Mouse (Mus musculus): ENCODE data around the gene Igdcc3. TPM values are rescaled to one million over a fixed set of nuclear protein-coding genes. Genes with fewer than 3 reads are reported as not detected.
A peak's percentile ranks its signal among the peaks of the same experiment; 100 is the strongest.

Igdcc3 gene
- 208 and 246 TPM in 2 replicates for polyA plus RNA-seq (2016; fragmentation: Nextera tagmentation; extraction: Ambion mirVana)

- peak; percentile 84 for DNase-seq (ENCODE audit: extremely low spot score, low spot score)
- H3K27me3 ChIP-seq (ENCODE audit: poor library complexity, severe bottlenecking), result peaks cover 38% of the 10 kb centered on the region
- peaks cover 85% of the 10 kb centered on the region for H3K4me1 ChIP-seq
- 1% methylated on average over 39 of the region's 48 CpGs for WGBS
- H3K27ac ChIP-seq, result peak within 1 kb of the TSS; percentile 97
- H3K36me3 ChIP-seq (replicated peaks), result peaks cover 33% of the 10 kb centered on the region
- H3K4me3 ChIP-seq, result peak within 1 kb of the TSS; percentile 80
- H3K9me3 ChIP-seq, result no peaks in the 10 kb centered on the region
Measured at GRCm38 (mm10) chr9:65140936-65141305, at the start of gene Igdcc3. Gene Igdcc3 (plus strand): TSS chr9:65141189.

DNA sequence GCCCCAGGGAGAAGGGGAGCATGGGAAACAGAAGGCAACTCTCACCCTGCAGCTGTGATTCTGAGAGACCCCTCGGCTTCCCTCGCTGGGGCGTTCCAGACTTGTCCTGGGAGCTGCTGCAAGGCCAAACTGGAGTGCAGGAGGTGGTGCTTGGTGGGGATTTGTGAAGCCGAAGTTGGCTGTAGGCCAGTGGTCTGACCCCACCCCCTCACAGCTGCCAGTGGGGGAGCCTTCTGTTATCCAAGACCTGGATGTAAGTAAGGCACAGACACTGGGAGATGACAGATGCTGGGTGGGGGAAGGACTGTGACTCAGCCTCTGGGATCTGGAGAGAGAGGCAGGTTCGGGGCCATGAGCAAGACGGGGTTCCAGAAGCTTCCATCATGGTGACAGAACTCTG, 46.8 kb upstream of the Igdcc3 start:
- H3K4me3 ChIP-seq, result no peak overlapping the region
- no peak overlapping the region for H3K27ac ChIP-seq
- H3K9me3 ChIP-seq, result no peaks in the 10 kb centered on the region
- H3K4me1 ChIP-seq, result peaks cover 17% of the 10 kb centered on the region
- no peaks in the 10 kb centered on the region for H3K27me3 ChIP-seq (ENCODE audit: poor library complexity, severe bottlenecking)
- DNase-seq (ENCODE audit: extremely low spot score, low spot score), result no peak
- WGBS, result 74% methylated on average over 6 of the region's 6 CpGs
- no peaks in the 10 kb centered on the region for H3K36me3 ChIP-seq (replicated peaks)

GRCm38 (mm10) chr9:65100991-65101685, 39.9 kb upstream of the Igdcc3 start, which contains the start of gene Igdcc4:
Gene Igdcc4 (plus strand): TSS chr9:65101486.
- Histone ChIP-seq H3K27ac (peak within 1 kb of the TSS; percentile 92), H3K4me1 (peaks cover 36% of the 10 kb centered on the region), H3K36me3 (replicated peaks) (no peaks in the 10 kb centered on the region), H3K27me3 (ENCODE audit: poor library complexity, severe bottlenecking) (peaks cover 29% of the 10 kb centered on the region), H3K9me3 (peaks cover 6% of the 10 kb centered on the region; the same call in 1 of the 2 replicates), H3K4me3 (peak within 1 kb of the TSS; percentile 76)
- DNase-seq (ENCODE audit: extremely low spot score, low spot score), result peak; percentile 41
- 1% methylated on average over 74 of the region's 76 CpGs for WGBS

GRCm38 (mm10) chr9:65101686-65102376, 39.2 kb upstream of the Igdcc3 start:
- peaks cover 6% of the 10 kb centered on the region; the same call in 1 of the 2 replicates for H3K9me3 ChIP-seq
- WGBS, result under 1% methylated on average over 39 of the region's 39 CpGs
- H3K4me1 ChIP-seq, result peaks cover 36% of the 10 kb centered on the region
- H3K27me3 ChIP-seq (ENCODE audit: poor library complexity, severe bottlenecking), result peaks cover 29% of the 10 kb centered on the region
- H3K4me3 ChIP-seq, result peak overlapping the region; percentile 76
- peak; percentile 62 for DNase-seq (ENCODE audit: extremely low spot score, low spot score)
- peak overlapping the region; percentile 92 for H3K27ac ChIP-seq
- no peaks in the 10 kb centered on the region for H3K36me3 ChIP-seq (replicated peaks)

- 1% methylated on average over 36 of the region's 36 CpGs for WGBS
- Histone ChIP-seq H3K27me3 (ENCODE audit: poor library complexity, severe bottlenecking) (peaks cover 29% of the 10 kb centered on the region), H3K36me3 (replicated peaks) (no peaks in the 10 kb centered on the region), H3K9me3 (peaks cover 6% of the 10 kb centered on the region; the same call in 1 of the 2 replicates), H3K27ac (peak overlapping the region; percentile 92), H3K4me1 (peaks cover 36% of the 10 kb centered on the region), H3K4me3 (peak overlapping the region; percentile 76)
- DNase-seq (ENCODE audit: extremely low spot score, low spot score), result peak; percentile 68
Measured at GRCm38 (mm10) chr9:65102377-65103172, 38.4 kb upstream of the Igdcc3 start.

- Histone ChIP-seq H3K27me3 (ENCODE audit: poor library complexity, severe bottlenecking) (peaks cover 35% of the 10 kb centered on the region), H3K9me3 (peaks cover 6% of the 10 kb centered on the region; the same call in 1 of the 2 replicates), H3K36me3 (replicated peaks) (no peaks in the 10 kb centered on the region), H3K4me3 (peak overlapping the region; percentile 76), H3K4me1 (peaks cover 36% of the 10 kb centered on the region), H3K27ac (peak overlapping the region; percentile 92)
- DNase-seq (ENCODE audit: extremely low spot score, low spot score), result peak; percentile 27
- WGBS, result 23% methylated on average over 8 of the region's 8 CpGs
Measured at GRCm38 (mm10) chr9:65103173-65103752, 37.7 kb upstream of the Igdcc3 start.

- 89% methylated on average over 4 of the region's 4 CpGs for WGBS
- Histone ChIP-seq H3K4me1 (peaks cover 49% of the 10 kb centered on the region), H3K27ac (0 out of 2 replicates have a peak overlapping the region, but pooled peaks have one; percentile 2), H3K9me3 (no peaks in the 10 kb centered on the region), H3K36me3 (replicated peaks) (no peaks in the 10 kb centered on the region), H3K4me3 (no peak overlapping the region), H3K27me3 (ENCODE audit: poor library complexity, severe bottlenecking) (peaks cover 49% of the 10 kb centered on the region)
- no peak for DNase-seq (ENCODE audit: extremely low spot score, low spot score)
Measured at GRCm38 (mm10) chr9:65106821-65107220, 34.2 kb upstream of the Igdcc3 start.

DNA sequence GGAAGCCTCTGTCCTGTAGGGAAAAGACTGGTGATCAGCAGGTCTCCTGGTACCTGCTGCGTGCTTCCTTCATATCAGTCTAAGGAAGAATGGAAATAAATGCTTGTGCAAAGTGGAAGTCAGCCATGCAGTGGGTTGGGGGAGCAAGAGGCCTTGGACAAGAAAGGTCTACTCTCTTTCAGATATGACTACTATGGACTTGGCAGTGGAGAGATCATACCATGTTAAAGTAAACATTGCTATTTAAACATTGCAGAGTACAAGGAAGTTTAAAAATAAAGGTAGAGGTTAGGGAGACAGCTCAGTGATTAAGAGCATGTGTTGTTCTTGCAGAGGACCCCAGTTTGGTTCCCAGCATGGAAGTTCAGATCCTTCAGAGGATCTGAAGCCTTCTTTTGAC, 33.1 kb upstream of the Igdcc3 start:
- peaks cover 39% of the 10 kb centered on the region for H3K27me3 ChIP-seq (ENCODE audit: poor library complexity, severe bottlenecking)
- WGBS, result 77% methylated on average over 1 of the region's 1 CpGs
- DNase-seq (ENCODE audit: extremely low spot score, low spot score), result no peak
- H3K4me3 ChIP-seq, result no peak overlapping the region
- H3K4me1 ChIP-seq, result peaks cover 38% of the 10 kb centered on the region
- no peaks in the 10 kb centered on the region for H3K9me3 ChIP-seq
- H3K27ac ChIP-seq, result no peak overlapping the region
- no peaks in the 10 kb centered on the region for H3K36me3 ChIP-seq (replicated peaks)

GRCm38 (mm10) chr9:65109132-65110072, 31.6 kb upstream of the Igdcc3 start:
- Histone ChIP-seq H3K4me1 (peaks cover 28% of the 10 kb centered on the region), H3K36me3 (replicated peaks) (peaks cover 5% of the 10 kb centered on the region), H3K27me3 (ENCODE audit: poor library complexity, severe bottlenecking) (peaks cover 26% of the 10 kb centered on the region), H3K4me3 (peak overlapping the region; percentile 41), H3K27ac (peak overlapping the region; percentile 87), H3K9me3 (no peaks in the 10 kb centered on the region)
- DNase-seq (ENCODE audit: extremely low spot score, low spot score), result peak; percentile 67
- 5% methylated on average over 24 of the region's 24 CpGs for WGBS

DNA sequence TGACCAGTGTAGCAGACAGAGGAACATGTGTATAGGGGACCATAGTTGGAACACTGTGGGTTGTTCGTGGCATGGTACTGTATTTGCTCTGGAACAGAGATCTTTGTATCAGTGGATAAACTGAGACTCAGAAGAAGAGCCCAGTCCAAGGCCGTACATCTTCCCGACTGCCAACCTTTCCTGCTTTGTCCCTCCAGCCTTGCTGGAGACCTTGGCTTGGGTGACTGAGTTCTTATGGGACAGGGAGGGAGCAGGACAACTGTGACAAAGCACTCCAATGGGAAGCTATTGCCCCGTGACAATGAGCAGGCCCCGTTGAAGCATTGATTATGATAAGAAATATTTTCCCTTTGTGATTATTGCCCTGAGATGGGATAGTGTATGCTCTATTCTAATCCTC, 29.3 kb upstream of the Igdcc3 start:
- Histone ChIP-seq H3K4me1 (peaks cover 24% of the 10 kb centered on the region), H3K36me3 (replicated peaks) (peaks cover 8% of the 10 kb centered on the region), H3K4me3 (no peak overlapping the region), H3K27ac (no peak overlapping the region), H3K9me3 (no peaks in the 10 kb centered on the region), H3K27me3 (ENCODE audit: poor library complexity, severe bottlenecking) (peaks cover 26% of the 10 kb centered on the region)
- WGBS, result 91% methylated on average over 5 of the region's 5 CpGs
- no peak for DNase-seq (ENCODE audit: extremely low spot score, low spot score)

DNA sequence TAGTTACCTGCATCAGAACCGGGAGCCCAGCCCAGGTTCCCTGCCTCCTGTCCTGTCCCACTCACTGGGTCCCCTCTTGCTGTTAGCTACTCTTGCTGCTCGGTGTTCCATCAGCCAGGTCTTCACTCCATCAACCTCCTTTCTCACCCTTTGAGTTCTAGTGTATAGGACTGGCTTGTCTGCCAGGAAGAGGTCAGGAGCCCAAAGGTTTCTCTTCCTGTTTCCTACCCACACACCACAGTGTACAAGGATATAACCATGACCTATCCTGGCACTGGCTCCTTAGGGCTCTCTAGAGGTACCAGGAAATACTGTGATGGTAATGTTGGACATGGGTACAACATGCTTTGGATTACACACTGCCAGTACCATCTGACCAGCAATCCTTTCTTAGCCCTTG, 27.3 kb upstream of the Igdcc3 start:
- H3K4me1 ChIP-seq, result peaks cover 21% of the 10 kb centered on the region
- no peak for DNase-seq (ENCODE audit: extremely low spot score, low spot score)
- H3K9me3 ChIP-seq, result no peaks in the 10 kb centered on the region
- peaks cover 15% of the 10 kb centered on the region for H3K27me3 ChIP-seq (ENCODE audit: poor library complexity, severe bottlenecking)
- H3K36me3 ChIP-seq (replicated peaks), result peaks cover 17% of the 10 kb centered on the region
- H3K27ac ChIP-seq, result 0 out of 2 replicates have a peak overlapping the region, but pooled peaks have one; percentile 30
- no peak overlapping the region for H3K4me3 ChIP-seq
- WGBS, result 86% methylated on average over 2 of the region's 2 CpGs
